Mouse (Mus musculus) layer of hippocampus, postnatal 10 days (tissue): ENCODE data around the gene Gm21671. TPM values are rescaled to one million over a fixed set of nuclear protein-coding genes. Genes with fewer than 3 reads are reported as not detected.
"Not testable (repeated sequence)": the region's sequence is repeated elsewhere in the genome, so short reads cannot be mapped to it uniquely, and the experiment has no call there.

Experiments used
- DNase-seq, 2 experiments: peaks; one replicate each; pipeline ENCODE4 v3.0.0; 2021; ENCODE audit warnings: low spot score in 2 of 2
- long read RNA-seq: library from polyadenylated mRNA; stranded (forward); transcript quantifications from one replicate; pipeline ENCODE4 v2.0.0, GENCODE M21; 2023
- total RNA-seq, 2 experiments: library from RNA; stranded (reverse); gene quantifications; 2 replicates each; pipeline ENCODE4 v1.2.3; 2021

Gene Gm21671
- total RNA-seq = not detected
- long read RNA-seq = 0 reads

GRCm38 (mm10) chr5:25954317-25954716 is at the start of gene Gm21671:
Gm21671 (minus strand) TSS chr5:25954417.
- DNase-seq = not testable (repeated sequence)

GRCm38 (mm10) chr5:25988550-25988949 is 34.3 kb upstream of the Gm21671 start, which contains the start of gene Gm21698:
Gm21698 (minus strand) TSS chr5:25988650.
- not testable (repeated sequence) for DNase-seq

DNA sequence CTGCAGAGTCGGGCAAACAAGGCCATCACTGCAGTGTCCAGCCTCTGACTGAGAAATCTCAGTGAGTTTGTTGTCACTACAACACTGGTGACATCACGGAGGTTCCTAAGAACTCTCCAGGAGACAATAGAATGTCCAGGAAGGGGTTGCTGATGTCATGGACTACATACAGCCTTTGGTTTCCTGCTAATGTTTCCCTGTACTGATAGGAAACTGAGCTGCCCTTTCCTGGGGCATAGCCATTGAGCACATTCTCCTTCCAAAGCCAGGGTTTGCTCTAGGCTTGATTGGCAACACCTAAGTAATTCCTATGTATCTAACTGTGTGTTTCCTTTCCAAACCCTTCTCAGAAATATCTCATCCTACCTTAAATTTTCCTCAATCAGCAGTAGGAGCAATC is 18.3 kb upstream of the Gm21671 start, which contains the start of gene Gm21680:
Gene Gm21680, minus strand, starts transcription at position 101 of the 400 bp plus-strand sequence.
- not testable (repeated sequence) for DNase-seq

- not testable (repeated sequence) for DNase-seq
These were observed 2.8 kb upstream of the Gm21671 start for GRCm38 (mm10) chr5:25957050-25957449.

GRCm38 (mm10) chr5:25956611-25957010 is 2.4 kb upstream of the Gm21671 start:
- DNase-seq = peak in 1 of 2 experiments; percentile 10

- not testable (repeated sequence) for DNase-seq
These were observed 8.8 kb downstream of the Gm21671 start for GRCm38 (mm10) chr5:25945391-25945790.

GRCm38 (mm10) chr5:25942281-25942680 is 11.9 kb downstream of the Gm21671 start, which contains the start of gene Gm21663:
Gm21663 (minus strand) TSS chr5:25942381.
- not testable (repeated sequence) for DNase-seq

Other genes with a start within 250 kb of the Gm21671 start
- gene Xrcc2, start 248.6 kb downstream of the Gm21671 start, total RNA-seq = 1 to 10 TPM; 6.3 to 7.9 TPM
- gene Actr3b, start 194.4 kb downstream of the Gm21671 start, total RNA-seq = 100 to 1,000 TPM; 221 to 229 TPM
- gene Gm21663, start 12.0 kb downstream of the Gm21671 start, total RNA-seq = not detected
- not detected for gene Gm21680, start 18.2 kb upstream of the Gm21671 start, total RNA-seq
- gene Gm21698, start 34.2 kb upstream of the Gm21671 start, total RNA-seq = not detected
- not detected for gene Gm1979, start 50.4 kb upstream of the Gm21671 start, total RNA-seq
- not detected for gene Gm5862, start 68.5 kb upstream of the Gm21671 start, total RNA-seq
- gene Speer4a, start 85.1 kb upstream of the Gm21671 start, total RNA-seq = not detected
- gene Gm7347, start 104.2 kb upstream of the Gm21671 start, total RNA-seq = not detected
- not detected for gene Gm10471, start 134.9 kb upstream of the Gm21671 start, total RNA-seq
- not detected for gene 5031410I06Rik, start 150.9 kb upstream of the Gm21671 start, total RNA-seq
- not detected for gene Gm10220, start 167.0 kb upstream of the Gm21671 start, total RNA-seq